Mouse (Mus musculus): ENCODE results near the gene Minos1.

- TF ChIP-seq CTCF (IDR thresholded peaks at IDR 0.05; ENCODE audit: low read depth, low read length) (no peak), POLR2A (IDR thresholded peaks at IDR 0.05; ENCODE audit: insufficient read depth, low read length) (no peak)
These were observed 75.2 kb downstream of the Minos1 start for GRCm38 (mm10) chr4:139055744-139056143.

Measured in ES-Bruce4 (cell line).